Mouse (Mus musculus) ES-E14 (cell line): ENCODE measurements around the gene Cyp2w1. TPM values are rescaled to one million over a fixed set of nuclear protein-coding genes. Genes with fewer than 3 reads are reported as not detected.

Source experiments
- DNase-seq: peaks from one replicate; pipeline ENCODE4 v3.0.0-alpha.2; 2013; ENCODE audit warnings: low read depth, low spot score
- H3K27ac ChIP-seq: 2 replicates; pipeline ENCODE4 v1.5.1; 2012; ENCODE audit warnings: low read depth, mild to moderate bottlenecking, low read length, moderate library complexity, mixed read lengths; ENCODE audit not compliant: poor library complexity, insufficient read depth, severe bottlenecking
- H3K36me3 ChIP-seq: 2 replicates; pipeline ENCODE4 v1.6.1; 2012; ENCODE audit warnings: mild to moderate bottlenecking, low read length, moderate library complexity, mixed read lengths; ENCODE audit not compliant: control insufficient read depth, poor library complexity, insufficient read depth, severe bottlenecking
- H3K4me1 ChIP-seq, 2 experiments: fragments of 150-350 bp in 1 of 2; sonication (generic) in 1 of 2; 2 replicates each; pipeline ENCODE4 v1.6.1; 2012; ENCODE audit warnings: low read length in 2 of 2, mild to moderate bottlenecking in 1 of 2, mixed read lengths in 1 of 2; ENCODE audit not compliant: control insufficient read depth in 2 of 2, insufficient read depth in 2 of 2, poor library complexity in 1 of 2
- H3K4me3 ChIP-seq, 2 experiments: fragments of 150-350 bp in 1 of 2; sonication (generic) in 1 of 2; 2 replicates each; pipeline ENCODE4 v1.5.1; 2012; ENCODE audit warnings: low read length in 2 of 2, low read depth in 1 of 2, mild to moderate bottlenecking in 1 of 2, mixed read lengths in 1 of 2; ENCODE audit not compliant: insufficient read depth in 1 of 2, poor library complexity in 1 of 2, severe bottlenecking in 1 of 2
- H3K9ac ChIP-seq: 2 replicates; pipeline ENCODE4 v1.6.1; 2012; ENCODE audit warnings: low read depth, mild to moderate bottlenecking, low read length, mixed read lengths; ENCODE audit not compliant: poor library complexity, insufficient read depth, severe bottlenecking
- H3K9me3 ChIP-seq: fragments of 150-350 bp; sonication (generic); 2 replicates; pipeline ENCODE4 v1.6.1; 2012; ENCODE audit warnings: low read depth, mild to moderate bottlenecking, low read length; ENCODE audit not compliant: control insufficient read depth, insufficient read depth
- CHD2 ChIP-seq: IDR thresholded peaks from 2 replicates; pipeline ENCODE4 v1.6.1; 2014; ENCODE audit warnings: mild to moderate bottlenecking, low read depth, low read length, inconsistent platforms
- HCFC1 ChIP-seq: IDR thresholded peaks from 2 replicates; pipeline ENCODE4 v1.6.1; 2012; ENCODE audit warnings: low read length, inconsistent platforms, borderline replicate concordance; ENCODE audit not compliant: insufficient read depth
- MAFK ChIP-seq: IDR thresholded peaks from 2 replicates; pipeline ENCODE4 v1.6.1; 2014; ENCODE audit warnings: mild to moderate bottlenecking, low read depth, low read length, inconsistent platforms; ENCODE audit not compliant: insufficient read depth
- ZC3H11A ChIP-seq: IDR thresholded peaks from 2 replicates; pipeline ENCODE4 v1.6.1; 2012; ENCODE audit warnings: low read depth, mild to moderate bottlenecking, inconsistent platforms, low read length, borderline replicate concordance
- ZNF384 ChIP-seq: IDR thresholded peaks from 2 replicates; pipeline ENCODE4 v1.6.1; 2012; ENCODE audit warnings: low read depth, low read length, inconsistent platforms
- in situ Hi-C, 2 experiments: fragments of 600-800 bp; cut with MboI; formaldehyde crosslinking; loops; one replicate each; pipeline ENCODE4 v1.15.1; 2025; ENCODE audit warnings: low sequenced_read_pairs in 2 of 2, inconsistent platforms in 1 of 2; ENCODE audit not compliant: unreplicated experiment in 2 of 2
- total RNA-seq: library from RNA; depleted of rRNA; stranded (reverse); fragments of 300-350 nt; gene quantifications from 2 replicates; pipeline ENCODE4 v1.2.3, GENCODE M21; 2012

Cyp2w1 gene
- total RNA-seq, 1 experiment, result not detected

DNA sequence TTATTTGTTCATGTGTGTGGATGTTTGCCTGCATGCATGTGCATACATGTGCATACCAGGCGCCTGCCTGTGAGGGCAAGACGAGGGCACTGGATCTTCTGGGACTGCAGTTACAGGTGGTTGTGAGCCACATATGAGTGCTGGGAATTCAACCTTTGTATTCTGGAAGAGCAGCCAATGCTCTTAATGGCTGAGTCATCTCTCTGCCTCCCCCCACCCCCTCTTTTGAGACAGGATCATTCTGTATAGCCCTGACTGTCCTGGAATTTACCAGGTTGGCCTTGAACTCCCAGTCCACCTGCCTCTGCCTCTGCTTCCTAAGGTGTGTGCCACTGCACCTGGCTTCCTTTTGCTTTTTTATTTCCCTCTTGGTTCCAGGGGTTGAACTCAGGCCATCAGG is 22.4 kb downstream of the Cyp2w1 start:
- no peak for DNase-seq
- Histone ChIP-seq H3K4me3 (no peak overlapping the region), H3K36me3 (no peaks in the 10 kb centered on the region), H3K27ac (no peak overlapping the region), H3K4me1 (peaks cover 5 to 25% of the 10 kb centered on the region in 2 experiments), H3K9me3 (no peaks in the 10 kb centered on the region), H3K9ac (no peak overlapping the region)
- TF ChIP-seq HCFC1, result no peak
- peak; percentile 59; the same call in 1 of the 2 replicates for TF ChIP-seq MAFK
- in situ Hi-C loops, result no loop called here

DNA sequence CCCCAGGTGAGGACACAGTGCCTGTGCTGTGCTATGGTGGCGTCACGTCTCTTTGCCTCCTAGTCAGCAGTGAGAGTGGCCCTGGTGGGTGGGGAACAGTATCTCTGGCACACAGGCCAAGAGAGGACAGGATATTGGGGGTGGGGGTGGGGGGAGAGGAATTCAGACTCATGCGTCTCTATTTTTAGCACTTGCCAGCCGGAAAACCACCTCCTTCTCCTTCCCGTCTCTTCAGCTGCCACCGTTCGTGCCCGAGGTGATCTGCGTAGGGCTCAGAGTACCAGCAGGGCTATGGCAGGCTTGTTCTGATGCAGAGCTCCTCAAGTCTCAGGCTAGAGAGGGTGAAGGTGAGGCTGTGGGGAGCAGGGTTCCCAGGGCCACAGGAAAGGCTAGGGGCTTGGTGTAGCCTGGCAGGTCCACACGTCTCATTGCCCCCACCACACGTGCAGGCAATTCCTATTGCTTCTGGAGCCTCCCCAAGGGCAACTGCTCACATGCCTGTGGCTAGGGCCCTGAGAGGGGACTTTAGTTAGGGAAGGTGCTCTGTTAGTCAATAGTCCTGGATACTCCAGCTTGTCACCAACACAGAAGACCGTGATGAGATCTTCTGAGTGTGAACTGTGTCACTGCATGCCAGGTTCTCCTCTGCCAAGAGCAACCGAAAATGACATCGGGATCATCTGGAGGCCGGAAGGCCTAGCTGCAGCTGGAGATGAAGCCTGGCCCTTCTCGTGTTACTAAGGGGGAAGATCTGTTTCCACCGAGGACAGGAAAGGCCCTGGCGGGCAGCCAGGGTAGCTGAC is 25.3 kb downstream of the Cyp2w1 start, which contains the start of gene Gpr146:
TSS of gene Gpr146 (plus strand) at position 230 of the 803 bp plus-strand sequence.
- Histone ChIP-seq H3K27ac (no peak within 1 kb of the TSS), H3K4me1 (peaks cover 12 to 29% of the 10 kb centered on the region in 2 experiments), H3K9me3 (no peaks in the 10 kb centered on the region), H3K9ac (no peak within 1 kb of the TSS), H3K4me3 (no peak within 1 kb of the TSS), H3K36me3 (no peaks in the 10 kb centered on the region)
- TF ChIP-seq HCFC1 (no peak), ZNF384 (no peak), MAFK (no peak), CHD2 (no peak), ZC3H11A (no peak)
- in situ Hi-C loops, result no loop called here
- no peak for DNase-seq

DNA sequence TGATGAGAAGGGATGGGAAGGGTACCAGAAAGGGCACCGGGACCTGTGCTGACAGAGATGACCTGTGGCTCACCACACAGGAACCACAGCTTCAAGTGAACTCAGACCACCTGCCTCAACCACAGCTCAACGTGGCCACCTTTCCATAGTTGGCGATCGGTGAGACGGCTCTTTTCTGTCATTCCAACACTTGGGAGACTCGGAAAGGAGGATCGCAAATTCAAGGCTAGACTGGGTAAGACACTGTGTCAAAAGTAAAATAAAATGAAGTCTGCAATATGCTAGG is 25.8 kb downstream of the Cyp2w1 start:
- in situ Hi-C loops, result no loop called here
- no peak overlapping the region for H3K4me3 ChIP-seq
- no peaks in the 10 kb centered on the region for H3K9me3 ChIP-seq
- H3K36me3 ChIP-seq, result no peaks in the 10 kb centered on the region
- TF ChIP-seq ZC3H11A, result no peak
- TF ChIP-seq MAFK, result no peak
- TF ChIP-seq HCFC1, result no peak
- no peak for TF ChIP-seq CHD2
- TF ChIP-seq ZNF384, result no peak
- DNase-seq, result no peak
- H3K4me1 ChIP-seq, result peaks cover 14 to 30% of the 10 kb centered on the region in 2 experiments
- H3K27ac ChIP-seq, result no peak overlapping the region
- no peak overlapping the region for H3K9ac ChIP-seq

DNA sequence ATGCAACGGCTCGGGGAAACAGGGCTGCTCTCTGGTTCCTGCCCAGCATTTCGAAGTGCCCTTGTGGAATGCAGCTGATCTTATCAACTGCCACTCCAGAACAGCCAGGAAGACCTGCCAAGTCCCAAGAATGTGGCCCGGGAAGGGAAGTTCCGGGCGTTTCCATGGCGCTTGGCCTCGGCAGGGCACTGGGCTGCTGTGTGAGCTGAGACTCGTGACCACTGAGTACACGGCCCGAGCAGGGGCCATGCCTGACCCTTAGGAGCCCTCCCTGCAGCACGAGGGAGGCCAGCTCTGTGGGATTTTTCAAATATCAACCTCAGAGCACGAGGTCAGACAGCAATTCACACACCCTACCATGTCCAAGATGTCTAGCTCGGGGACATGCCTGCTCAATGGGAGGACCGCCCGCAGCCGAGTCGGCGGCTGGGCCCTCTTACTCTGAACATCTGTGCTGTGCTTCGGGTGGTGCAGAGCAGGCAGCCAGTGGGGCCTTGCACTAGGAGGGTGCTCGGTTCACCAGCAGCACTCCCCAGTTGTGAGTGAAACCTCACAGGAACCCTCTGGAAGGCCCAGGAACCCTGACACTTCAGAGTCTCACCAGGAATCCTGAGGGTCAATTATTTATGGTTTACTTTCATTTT is 26.7 kb downstream of the Cyp2w1 start:
- no peak for DNase-seq
- Histone ChIP-seq H3K27ac (no peak overlapping the region), H3K36me3 (no peaks in the 10 kb centered on the region), H3K4me3 (no peak overlapping the region), H3K4me1 (peaks cover 14 to 31% of the 10 kb centered on the region in 2 experiments), H3K9ac (no peak overlapping the region), H3K9me3 (no peaks in the 10 kb centered on the region)
- in situ Hi-C loops, result no loop called here
- TF ChIP-seq CHD2 (no peak), ZC3H11A (no peak), MAFK (no peak), HCFC1 (no peak), ZNF384 (no peak)
